Mouse (Mus musculus) thymus, postnatal 25 days (tissue): ENCODE results near the gene Nell1.
"Not testable (repeated sequence)": the region's sequence is repeated elsewhere in the genome, so short reads cannot be mapped to it uniquely, and the experiment has no call there.

Source experiments
- DNase-seq: peaks from one replicate; pipeline ENCODE4 v3.0.0; 2022

The Nell1 gene

DNA sequence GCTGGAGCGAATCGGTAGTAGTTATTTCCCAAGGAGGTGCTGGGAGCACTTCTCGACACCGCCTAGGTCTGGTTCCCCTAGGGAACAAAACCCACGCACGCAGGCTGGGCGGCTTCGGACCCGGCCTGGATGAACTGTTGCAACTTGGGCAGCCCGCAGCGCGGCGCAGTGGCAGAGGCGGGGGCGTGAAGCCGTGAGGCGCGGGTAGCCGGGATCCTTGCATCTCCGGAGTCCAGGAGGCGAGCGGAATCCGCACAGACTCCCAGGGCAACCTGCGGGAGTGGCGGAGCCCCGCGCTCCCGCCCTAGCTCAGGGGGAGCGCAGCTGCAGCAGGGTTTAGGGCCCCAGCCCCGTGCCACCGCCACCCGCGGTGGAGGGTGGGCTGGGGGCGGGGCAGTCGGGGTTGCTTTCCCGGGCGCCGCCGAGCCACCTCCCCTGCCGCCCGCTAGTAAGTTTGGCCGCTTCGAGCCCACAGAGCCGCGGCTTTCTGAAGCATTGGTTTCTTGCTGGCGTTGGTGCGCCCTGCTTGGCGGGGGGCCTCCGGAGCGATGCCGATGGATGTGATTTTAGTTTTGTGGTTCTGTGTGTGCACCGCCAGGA, at the start of gene Nell1:
TSS of gene Nell1 (plus strand) at position 24 of the 600 bp plus-strand sequence.
- no peak for DNase-seq

DNA sequence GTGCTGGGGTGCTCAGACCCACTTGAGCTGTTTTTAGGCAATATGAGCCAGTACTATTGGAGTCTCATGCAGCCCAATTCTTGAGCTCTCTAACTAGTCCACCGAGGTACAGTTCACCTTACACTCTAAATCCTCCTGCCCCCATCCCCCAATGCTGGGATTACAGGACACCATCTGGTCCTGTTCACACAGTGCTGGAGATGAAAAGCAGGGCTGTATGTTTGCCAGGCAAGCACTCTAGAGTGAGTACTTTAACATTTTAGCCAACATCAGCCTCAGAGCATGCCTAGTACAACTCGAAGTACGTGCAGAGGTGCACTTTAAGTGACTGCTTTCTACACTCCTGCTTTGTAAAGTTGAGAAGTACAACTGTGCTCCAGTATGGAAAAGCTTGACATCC, 46.1 kb upstream of the Nell1 start:
- DNase-seq: no peak

DNA sequence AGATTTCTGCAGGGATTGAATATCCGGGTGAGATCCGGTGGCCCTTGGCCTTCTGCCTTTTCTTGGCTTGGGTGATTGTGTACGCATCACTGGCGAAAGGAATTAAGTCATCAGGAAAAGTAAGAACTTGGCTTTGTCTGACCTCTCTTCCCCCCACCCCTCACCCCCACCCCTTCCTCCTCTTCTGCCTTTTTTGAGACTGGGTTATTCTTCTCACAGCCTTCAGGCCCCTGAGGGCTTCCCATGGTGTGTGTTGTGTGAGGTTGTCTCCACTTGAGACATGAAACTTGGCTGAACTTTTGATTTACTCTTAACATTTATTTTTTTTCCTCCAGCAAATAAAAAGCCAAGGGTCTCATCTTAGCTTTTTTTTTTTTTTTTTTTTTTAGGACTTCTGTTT, 44.7 kb upstream of the Nell1 start:
- no peak for DNase-seq

DNA sequence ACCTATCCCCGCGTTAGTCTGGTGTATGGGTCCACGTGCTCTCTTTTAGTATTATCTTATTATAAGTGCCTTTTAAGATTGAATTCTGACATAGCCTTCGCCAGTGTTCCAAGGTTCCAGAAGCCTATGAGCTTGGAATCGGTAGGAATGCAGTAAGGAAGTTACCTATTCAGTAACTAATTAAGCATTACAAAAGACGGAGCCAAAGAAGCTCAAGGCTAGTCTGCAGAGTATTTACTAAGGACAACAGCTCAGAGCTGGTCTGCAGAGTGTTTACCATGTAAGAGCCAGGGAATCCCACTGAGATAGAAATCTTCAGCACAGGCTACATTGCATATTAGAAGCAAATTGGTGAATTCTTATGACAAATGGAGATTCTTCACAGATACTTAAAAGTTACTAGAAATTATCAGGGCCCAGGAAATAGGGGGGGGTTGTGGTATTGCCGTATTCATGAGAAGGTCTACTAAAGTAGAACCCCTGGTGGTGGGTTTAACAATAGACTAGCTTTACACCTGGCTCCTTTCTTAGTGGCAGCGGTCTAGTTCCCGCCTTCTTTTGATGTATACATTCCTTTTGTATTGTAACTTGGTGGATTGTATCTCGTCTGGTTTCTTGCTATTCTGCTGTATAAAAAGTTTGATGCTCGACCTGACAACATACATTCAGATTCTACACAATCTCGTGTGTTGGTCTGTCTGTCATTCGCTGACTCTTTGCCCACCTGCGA, 41.1 kb upstream of the Nell1 start:
- DNase-seq: not testable (repeated sequence)

DNA sequence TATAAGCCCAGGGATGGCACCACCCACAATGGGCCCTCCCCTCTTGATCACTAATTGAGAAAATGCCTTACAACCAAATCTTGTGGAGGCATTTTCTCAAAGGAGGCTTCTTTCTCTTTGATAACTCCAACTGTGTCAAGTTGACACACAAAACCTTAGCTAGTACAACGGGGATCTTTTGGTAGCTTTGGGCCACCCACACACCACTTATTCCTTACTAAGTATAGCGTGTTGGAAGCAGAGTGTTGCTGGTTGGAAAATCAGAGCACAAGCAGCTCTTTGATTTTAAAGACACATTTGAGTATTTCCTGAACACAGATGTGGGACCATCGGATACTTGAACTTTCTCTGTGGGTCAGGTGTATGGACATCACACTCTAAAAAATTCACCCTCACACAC, 37.8 kb upstream of the Nell1 start:
- DNase-seq: no peak

DNA sequence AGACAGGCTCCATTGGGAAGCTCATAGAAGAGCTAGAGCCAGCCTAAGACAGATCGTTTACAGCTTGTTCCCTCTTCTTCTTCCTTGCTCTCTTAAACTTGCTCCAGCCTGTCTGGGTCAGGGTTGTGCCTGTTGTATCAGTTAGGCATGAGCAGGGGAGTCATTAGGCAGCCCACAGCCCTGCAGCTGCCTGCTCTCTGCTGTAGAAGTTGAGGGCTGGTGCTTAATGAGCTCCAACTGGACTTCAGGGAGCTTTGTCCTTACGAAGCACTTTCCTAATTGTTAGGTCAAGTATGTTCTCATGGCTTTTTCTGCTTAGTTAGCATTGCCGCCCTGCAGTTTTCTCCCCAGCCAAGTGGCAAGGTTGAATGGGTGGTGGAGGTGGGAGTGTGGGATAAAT, 32.6 kb upstream of the Nell1 start:
- DNase-seq: no peak

DNA sequence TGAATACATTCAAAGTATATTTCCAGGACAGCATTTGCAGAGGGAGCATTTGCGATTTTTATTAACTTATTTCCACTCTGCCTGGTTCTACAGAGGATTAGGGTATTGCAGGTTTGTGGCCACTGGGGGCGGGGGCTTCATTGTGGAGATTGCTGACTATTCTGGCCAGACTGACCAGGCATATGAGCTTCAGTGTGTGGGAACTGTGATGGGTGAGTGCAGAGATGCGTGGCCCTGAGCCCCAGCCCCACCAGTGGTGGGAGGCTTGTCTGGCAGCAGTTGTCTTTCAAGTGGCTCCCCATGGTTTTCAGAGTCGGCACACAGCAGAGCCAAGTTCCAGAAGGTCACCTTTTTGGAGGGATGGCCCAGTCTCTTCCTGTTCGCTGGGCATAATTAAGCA, 32.2 kb upstream of the Nell1 start:
- no peak for DNase-seq

DNA sequence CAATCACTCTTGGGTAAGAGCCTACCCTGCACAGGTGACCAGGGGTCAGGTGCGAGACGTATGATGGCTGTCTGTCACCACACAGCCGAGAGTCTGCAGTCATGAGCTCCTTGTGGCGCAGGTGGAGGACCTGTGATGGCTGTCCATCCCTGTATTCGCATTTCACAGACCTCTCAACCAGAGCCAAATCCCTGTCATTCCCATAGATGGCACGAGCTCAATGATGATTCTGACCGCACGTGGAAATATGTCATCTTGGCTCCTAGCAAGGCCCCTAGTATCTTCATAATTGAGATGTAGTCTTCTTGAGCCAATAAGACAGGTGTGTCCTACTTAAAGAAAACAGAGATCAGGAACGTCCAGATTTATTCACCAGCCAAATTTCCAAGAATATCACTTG, 28.0 kb upstream of the Nell1 start:
- no peak for DNase-seq

DNA sequence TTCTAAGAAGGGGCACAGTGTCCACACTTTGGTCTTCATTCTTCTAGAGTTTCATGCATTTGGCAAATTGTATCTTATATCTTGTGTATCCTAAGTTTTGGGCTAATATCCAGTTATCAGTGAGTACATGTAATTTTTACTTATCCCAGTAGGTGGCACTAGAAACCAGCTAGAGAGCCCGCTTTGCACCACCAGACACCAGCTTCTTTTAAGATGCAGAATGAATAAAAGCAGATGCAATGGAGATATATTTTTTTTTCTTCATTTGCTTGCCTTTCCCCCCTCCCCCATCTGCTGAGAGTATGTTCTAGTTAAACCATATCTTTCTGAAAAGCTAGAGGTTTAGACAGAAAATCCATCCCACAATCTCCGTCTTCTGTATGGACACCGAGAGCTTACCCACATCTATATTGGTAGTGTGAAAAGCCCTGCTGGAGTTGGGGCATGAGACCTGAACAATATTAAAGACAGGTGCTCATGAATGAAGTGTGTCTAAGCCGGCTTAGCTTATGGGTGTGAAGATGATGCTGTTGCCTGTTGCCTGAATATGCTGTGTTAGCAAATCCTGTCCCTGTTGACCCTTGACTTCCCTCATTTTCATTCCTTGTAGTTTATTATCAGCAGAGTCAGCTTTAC, 21.0 kb upstream of the Nell1 start:
- no peak for DNase-seq

DNA sequence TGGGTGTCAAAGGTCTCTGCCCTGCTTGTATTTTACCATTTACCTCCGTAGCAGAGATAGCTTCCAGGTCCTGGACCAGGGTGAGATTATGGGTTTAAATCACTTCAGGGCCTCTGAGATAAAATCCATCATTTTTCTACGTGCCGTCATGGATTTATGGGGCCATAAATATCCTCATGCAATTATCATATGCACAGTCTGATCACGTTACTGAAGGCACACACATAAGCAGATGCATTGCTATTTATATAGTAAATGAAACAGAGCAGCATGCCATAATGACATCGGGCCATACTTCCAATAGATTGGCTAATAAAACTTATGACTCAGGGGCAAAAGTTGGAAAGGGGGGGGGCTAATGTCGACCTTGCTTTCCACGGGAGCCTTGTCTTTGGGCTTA, 19.8 kb upstream of the Nell1 start:
- no peak for DNase-seq

DNA sequence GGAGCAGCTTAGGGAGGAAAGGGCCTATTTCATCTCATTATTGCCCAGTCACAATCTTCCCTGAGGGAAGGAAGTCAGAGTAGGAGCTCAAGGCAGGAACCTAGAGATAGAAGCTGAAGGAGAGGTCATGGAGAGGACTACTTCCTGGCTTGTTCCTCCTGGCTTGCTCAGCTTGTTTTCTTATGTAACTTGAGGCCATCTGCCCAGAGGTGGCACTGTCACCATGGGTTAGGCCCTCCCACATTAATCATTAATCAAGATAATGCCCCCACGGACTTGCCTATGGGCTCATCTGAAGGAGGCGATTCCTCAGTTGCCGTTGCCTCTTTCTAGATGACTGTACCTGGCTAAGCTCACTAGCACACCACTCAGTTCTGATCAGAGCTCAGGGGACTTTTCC, 17.5 kb upstream of the Nell1 start:
- DNase-seq: no peak

DNA sequence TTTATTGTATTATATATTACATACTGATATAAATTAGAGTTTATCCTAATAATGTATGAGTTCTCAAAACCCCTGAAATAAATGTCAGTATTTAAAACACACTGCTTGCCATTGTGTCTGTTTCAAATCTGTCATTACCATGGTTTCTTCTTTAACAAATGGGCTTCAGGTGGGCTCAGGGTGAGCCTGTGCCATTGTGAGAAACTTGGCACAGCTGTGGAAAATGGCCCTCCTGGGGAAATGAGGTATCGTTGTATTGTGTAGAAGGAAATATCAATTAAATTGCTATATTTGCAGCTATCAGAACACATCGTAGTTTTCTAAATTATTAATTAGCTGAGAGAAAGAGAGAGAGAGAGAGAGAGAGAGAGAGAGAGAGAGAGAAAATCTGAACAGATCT, 10.9 kb upstream of the Nell1 start:
- no peak for DNase-seq

DNA sequence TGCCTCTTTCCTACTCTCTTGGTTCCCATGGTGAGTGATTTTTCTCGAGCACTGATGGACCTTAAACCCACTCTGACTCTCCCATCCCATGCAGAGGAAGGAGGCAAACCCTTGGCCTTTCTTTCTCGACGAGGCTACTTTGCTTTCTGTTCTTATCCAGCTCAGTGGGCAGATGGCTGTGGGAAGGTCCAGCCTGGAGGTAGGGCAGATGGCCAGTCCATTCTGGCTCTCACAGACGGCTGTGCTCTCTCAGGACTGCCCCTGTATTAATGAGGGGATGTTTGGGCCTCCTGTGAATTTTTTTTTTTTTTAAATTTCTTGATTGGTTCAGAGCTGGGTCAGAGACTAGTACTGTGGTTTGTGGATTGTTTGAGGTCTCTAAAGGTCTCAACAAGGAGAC, 5.1 kb upstream of the Nell1 start:
- no peak for DNase-seq

DNA sequence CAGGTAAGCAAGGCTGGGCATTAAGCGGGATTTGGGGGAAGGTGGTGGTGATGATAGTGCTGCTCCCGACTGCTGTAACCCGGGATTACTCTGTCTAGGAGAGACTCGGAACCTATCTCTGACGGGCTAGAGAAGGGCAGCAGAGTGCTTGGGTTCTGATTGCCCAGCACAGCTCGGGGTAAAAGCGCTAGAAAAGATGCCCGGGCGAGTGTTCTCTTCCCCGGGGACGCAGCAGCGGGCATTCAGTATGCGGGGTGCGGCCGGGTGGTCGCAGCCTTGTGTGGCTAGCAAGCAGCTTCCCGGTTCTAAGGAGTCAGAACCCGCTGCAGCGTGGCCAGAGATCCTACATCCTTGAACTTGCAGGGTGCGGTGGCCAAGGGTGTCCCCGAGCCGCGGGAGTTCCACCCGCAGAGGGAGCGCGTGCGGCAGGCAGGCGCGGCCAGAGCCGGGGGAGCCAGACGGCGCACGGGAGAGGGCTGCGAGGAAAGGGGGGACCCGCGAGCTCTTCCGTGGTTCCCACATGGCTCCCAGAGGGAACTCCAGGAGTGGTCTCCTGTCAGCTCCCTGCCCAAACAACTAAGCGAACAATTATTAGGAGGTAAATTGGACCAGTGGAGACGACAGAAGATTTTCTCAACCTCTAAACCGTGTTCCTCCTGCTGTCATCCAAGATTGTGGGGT, 917 bp downstream of the Nell1 start:
- no peak for DNase-seq

DNA sequence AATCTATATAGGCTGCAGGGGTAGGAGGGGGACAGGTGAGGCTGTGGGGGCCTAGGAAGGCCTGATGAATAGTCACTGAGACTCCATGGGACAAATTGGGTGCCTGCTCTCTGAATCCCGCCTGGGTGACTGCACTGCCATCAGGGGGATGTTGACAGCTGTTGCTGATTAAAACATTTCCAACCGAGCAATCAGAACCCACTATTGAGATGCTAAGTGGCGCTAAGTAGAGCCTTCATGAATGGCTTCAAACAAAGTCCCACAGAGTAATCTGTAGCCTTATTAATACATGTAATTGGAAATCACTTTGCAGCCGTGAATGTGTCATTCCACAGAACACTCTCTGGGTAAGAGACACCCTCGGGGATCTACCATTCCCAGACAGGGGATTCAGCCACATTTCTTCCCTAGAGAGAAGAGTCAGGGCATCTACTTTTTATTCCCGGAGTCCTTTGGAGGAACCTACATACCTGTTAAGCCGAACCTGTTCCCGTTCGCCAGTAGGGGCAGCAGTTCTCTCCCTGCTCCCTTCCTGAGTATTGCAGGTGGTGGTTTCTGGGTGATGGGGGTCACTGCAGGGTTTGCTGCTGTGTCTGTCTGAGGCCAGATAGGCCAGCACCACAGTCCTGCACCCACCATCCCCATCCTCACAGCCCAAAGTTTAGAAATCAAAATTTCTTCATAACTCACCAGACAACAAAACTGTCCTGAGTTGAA, 7.0 kb downstream of the Nell1 start:
- DNase-seq: no peak

DNA sequence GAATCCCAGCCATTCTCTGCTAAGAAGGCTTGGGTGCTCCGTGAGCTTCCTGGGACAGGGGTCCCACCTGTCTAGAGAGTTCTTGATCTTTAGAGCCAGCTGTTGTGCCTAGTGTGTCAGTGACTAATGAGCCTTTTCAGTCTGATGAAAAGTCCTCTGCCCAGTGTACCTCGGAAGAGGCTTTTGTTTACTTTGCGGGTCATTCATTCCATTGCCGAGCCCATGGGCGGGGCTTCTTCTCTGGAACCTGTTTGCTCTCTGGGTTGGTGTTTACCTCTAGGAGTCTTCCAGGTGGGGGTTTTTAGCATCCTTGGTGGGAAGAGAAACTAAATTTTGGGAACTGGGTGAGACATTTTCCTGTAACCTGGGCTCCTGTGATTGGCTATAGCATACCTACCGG, 10.0 kb downstream of the Nell1 start:
- DNase-seq: no peak

DNA sequence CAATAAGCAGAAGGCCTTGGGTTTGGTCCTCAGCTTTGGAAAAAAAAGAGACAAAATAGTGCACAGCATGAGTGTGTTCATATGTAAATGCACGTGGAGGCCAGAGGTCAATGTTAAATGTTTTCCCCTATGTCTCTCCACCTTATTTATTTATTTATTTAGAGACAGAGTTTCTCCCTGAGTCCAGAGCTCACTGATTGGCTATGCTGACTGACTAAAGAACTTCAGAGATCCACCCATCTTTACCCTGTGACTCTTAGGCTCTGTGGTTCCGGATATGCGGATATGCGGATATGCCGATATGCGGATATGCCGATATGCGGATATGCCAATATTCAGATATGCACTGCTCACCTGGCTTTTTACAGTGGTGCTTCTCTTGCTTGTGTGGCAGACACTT, 11.3 kb downstream of the Nell1 start:
- no peak for DNase-seq

DNA sequence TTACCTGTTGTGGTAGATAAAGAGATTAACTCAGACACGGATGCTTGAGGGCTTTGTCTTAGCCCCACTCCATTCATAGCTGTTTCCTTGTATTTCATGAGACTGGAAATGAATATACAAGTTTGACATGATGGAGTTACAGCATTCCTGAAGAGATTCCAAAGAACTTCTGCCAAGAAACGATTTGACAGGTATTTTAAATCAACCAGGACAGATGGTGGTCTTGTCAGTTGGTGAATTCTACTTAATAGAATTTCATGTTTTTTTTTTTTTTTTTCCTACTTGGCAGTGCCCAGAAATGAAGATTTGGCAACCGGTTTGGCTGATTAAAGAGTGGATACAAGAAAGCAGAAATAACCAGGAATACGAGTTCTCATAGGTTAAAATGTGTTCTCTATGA, 24.7 kb downstream of the Nell1 start:
- DNase-seq: no peak

DNA sequence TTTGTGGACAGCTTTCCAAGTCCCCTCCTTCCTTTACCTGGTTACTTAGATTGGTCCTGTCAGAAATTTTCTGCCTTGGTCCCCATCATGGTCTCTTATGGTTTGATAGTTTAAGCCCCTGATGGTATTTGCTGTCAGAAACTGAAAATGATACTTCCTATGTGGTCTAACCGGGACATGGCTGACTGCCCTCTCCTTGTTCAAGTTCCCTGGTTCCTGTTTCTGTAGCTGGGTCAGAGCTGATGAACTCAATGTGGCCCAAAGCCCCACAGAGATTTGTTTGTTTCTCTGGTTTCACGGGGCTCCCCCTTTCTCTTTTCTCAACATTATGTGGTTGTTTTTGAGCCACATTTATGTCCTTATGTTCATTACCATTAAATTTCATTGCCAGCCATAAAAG, 30.6 kb downstream of the Nell1 start:
- DNase-seq: no peak

DNA sequence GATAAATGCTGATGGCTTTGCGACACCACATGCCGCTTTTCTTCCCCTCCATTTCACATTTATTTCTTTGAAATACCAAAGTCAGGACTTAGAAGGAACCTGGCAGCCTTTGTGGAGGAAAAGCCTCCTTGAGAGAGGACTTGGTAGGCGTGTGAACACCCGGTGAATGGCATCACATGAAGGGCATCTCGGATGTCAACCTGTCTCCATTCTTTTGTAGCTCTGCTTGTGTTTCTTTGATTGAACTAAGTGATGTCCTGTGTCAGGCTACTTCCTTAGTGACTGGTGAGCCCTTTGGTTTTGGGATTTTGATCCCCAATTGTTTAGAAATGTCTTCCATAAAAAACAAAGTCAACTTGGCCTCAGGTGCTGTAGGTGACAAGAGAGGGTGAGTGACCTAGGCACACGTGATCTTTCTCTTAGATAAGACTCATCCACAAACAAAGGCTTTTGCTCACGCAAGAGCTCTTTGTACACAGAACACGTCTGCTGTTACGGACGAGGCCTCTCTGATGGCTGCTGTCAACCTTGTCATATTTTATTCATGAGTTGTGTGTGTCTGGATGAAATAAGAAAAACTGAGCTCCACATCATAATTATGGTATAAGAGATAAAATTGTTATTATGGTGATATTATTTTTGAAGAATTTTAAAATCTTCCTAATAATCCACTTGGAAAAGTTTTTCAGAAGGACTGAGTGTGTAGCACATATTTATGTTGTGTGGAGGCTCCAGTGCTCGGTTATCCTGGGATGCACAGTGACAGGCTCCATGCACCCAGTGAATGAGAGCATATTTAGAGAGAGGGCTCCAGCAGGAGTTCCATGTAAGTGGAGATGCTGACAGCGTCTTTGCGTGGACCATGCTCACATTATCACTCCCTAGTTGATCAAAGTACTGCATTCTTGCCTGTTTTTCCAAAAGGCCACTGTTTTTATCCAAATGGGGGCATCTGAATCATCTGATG, 60.8 kb downstream of the Nell1 start:
- DNase-seq: no peak

DNA sequence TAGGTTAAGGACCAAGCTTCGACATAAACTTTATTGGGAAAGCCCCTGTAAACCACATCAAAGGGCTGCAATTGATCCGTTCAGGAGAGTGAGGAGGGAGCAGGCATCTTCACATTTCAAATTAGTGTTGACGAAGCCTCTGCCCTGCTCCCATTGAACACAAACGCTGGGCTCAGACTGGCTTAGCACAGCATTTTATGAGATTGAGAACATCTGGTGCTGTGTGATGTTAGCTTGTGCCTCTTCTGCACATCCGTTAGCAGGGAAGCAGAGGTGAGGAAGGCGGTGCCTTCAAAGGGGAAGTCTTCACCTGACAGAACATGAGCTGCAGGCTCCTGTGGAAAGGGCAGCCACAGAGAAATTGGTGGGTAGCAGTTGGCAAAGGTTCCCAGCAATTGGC, 66.4 kb downstream of the Nell1 start:
- no peak for DNase-seq

DNA sequence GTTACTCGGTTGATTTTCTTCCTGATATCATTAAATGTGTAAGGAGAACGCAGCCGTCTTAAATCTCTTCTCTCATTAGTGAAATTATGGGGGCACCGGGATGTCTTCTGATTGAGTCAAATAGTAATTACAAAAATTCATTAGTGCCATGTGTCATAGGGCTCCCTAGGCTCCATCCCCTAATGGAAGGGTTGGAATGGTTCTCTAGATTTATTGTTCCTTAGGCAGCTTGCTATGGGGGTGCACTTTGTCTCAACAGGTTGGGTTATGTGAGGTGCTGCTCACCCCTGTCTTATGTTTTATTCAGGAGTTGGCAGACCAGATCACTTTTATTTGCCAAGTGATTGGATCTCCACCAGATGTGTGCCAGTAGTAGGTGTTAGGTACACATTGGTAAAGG, 75.5 kb downstream of the Nell1 start:
- no peak for DNase-seq
